9 mouse cellular contexts compared by ENCODE assay signal in genomic region chr11:82032678-82033344, GRCm38 (mm10). TPM values are rescaled to one million over a fixed set of nuclear protein-coding genes. Genes with fewer than 3 reads are reported as not detected.
DNase-seq lines count a peak whose midpoint lies in the region; ATAC-seq lines count a peak whose summit lies in the region.
"Had no signal": no experiment of that assay in that cellular context is flagged by ENCODE, and none has a peak within 500 bp of the region (broad histone marks: within the 10 kb centered on the region; RNA-seq: fewer than 3 reads in every experiment).

No protein-coding gene starts in this region.

- H3K9me3 ChIP-seq in hindbrain, embryonic 15.5 days = no peaks in the 10 kb centered on the region
- H3K9me3 ChIP-seq in liver, embryonic 13.5 days (replicated peaks) = no peaks in the 10 kb centered on the region
- no peaks in the 10 kb centered on the region for H3K9me3 ChIP-seq in stomach, embryonic 15.5 days

- no peaks in the 10 kb centered on the region for H3K36me3 ChIP-seq in hindbrain, embryonic 15.5 days
- no peaks in the 10 kb centered on the region for H3K36me3 ChIP-seq in liver, embryonic 13.5 days
- no peaks in the 10 kb centered on the region for H3K36me3 ChIP-seq in stomach, embryonic 15.5 days

- DNase-seq in retina, postnatal 1 day = peak; percentile 11
- DNase-seq in retina, embryonic 14.5 days (ENCODE audit: low spot score) = no peak
- DNase-seq in gastrocnemius, adult 8-10 months (ENCODE audit: low spot score in 2 of 2) = peak; percentile 71 to 85
- no peak for DNase-seq in liver, embryonic 13.5 days
- no peak for DNase-seq in thymus, postnatal 0 days (ENCODE audit: low spot score)
- no peak for DNase-seq in B cell, adult 2 months

- 23% methylated on average over 8 of the region's 8 CpGs for WGBS in hindbrain, embryonic 15.5 days
- WGBS in liver, embryonic 13.5 days (ENCODE audit: insufficient replicate concordance) = 45% methylated on average over 8 of the region's 8 CpGs
- WGBS in stomach, embryonic 15.5 days = 28% methylated on average over 8 of the region's 8 CpGs

- peaks cover 15% of the 10 kb centered on the region for H3K4me1 ChIP-seq in hindbrain, embryonic 15.5 days (replicated peaks)
- no peaks in the 10 kb centered on the region for H3K4me1 ChIP-seq in liver, embryonic 13.5 days (replicated peaks)
- H3K4me1 ChIP-seq in stomach, embryonic 15.5 days = peaks cover 3% of the 10 kb centered on the region; the same call in 1 of the 2 replicates

- no peak for ATAC-seq in hindbrain, embryonic 15.5 days (ENCODE audit: low FRiP score, low read depth)
- no peak for ATAC-seq in liver, embryonic 13.5 days (ENCODE audit: low read depth)
- peak; percentile 72; the same call in 1 of the 2 replicates for ATAC-seq in stomach, embryonic 15.5 days (ENCODE audit: insufficient read depth, low FRiP score, low read depth)

- peak overlapping the region; percentile 52 for H3K27ac ChIP-seq in hindbrain, embryonic 15.5 days (replicated peaks)
- H3K27ac ChIP-seq in liver, embryonic 13.5 days = peak overlapping the region; percentile 27
- H3K27ac ChIP-seq in stomach, embryonic 15.5 days = peak overlapping the region; percentile 76

- no peaks in the 10 kb centered on the region for H3K27me3 ChIP-seq in hindbrain, embryonic 15.5 days
- H3K27me3 ChIP-seq in liver, embryonic 13.5 days = no peaks in the 10 kb centered on the region
- no peaks in the 10 kb centered on the region for H3K27me3 ChIP-seq in stomach, embryonic 15.5 days (replicated peaks)

- no peak overlapping the region for H3K9ac ChIP-seq in hindbrain, embryonic 15.5 days
- H3K9ac ChIP-seq in liver, embryonic 13.5 days = no peak overlapping the region
- no peak overlapping the region for H3K9ac ChIP-seq in stomach, embryonic 15.5 days

- no peak overlapping the region for H3K4me3 ChIP-seq in hindbrain, embryonic 15.5 days
- H3K4me3 ChIP-seq in liver, embryonic 13.5 days (replicated peaks) = no peak overlapping the region
- no peak overlapping the region for H3K4me3 ChIP-seq in stomach, embryonic 15.5 days (replicated peaks)

- no peak overlapping the region for H3K4me2 ChIP-seq in hindbrain, embryonic 15.5 days
- no peak overlapping the region for H3K4me2 ChIP-seq in liver, embryonic 13.5 days
- no peak overlapping the region for H3K4me2 ChIP-seq in stomach, embryonic 15.5 days

RNA-seq across cellular contexts. Expression of gene Ccl2, which starts 2.6 kb away (rescaled TPM):
- total RNA-seq in gastrocnemius, adult 8-10 months (2022) = under 1 TPM in 2 of 4 experiments, not detected in 2; 0.74 to 0.94 TPM
- polyA plus RNA-seq in hindbrain, embryonic 15.5 days (2015; fragmentation: Nextera tagmentation; extraction: Ambion mirVana) = 0.73 and 1.4 TPM in 2 replicates
- 1.9 and 2.0 TPM in 2 replicates for polyA plus RNA-seq in liver, embryonic 13.5 days (2015; fragmentation: Nextera tagmentation; extraction: Ambion mirVana)
- polyA plus RNA-seq in stomach, embryonic 15.5 days (2015; fragmentation: Nextera tagmentation; extraction: Ambion mirVana) = 5.8 and 7.6 TPM in 2 replicates
- polyA plus RNA-seq in thymus, postnatal 0 days (2015; fragmentation: Nextera tagmentation; extraction: Ambion mirVana) = 7.0 and 9.1 TPM in 2 replicates
- total RNA-seq: left cerebral cortex, postnatal 10 days had no signal

RNA-seq across cellular contexts. Expression of gene Gm17268, which starts 5.6 kb away (rescaled TPM):
- total RNA-seq in gastrocnemius, adult 8-10 months (2022) = not detected
- not detected in 2 replicates for polyA plus RNA-seq in hindbrain, embryonic 15.5 days (2015; fragmentation: Nextera tagmentation; extraction: Ambion mirVana)
- not detected in 2 replicates for polyA plus RNA-seq in liver, embryonic 13.5 days (2015; fragmentation: Nextera tagmentation; extraction: Ambion mirVana)
- not detected in 2 replicates for polyA plus RNA-seq in stomach, embryonic 15.5 days (2015; fragmentation: Nextera tagmentation; extraction: Ambion mirVana)
- polyA plus RNA-seq in thymus, postnatal 0 days (2015; fragmentation: Nextera tagmentation; extraction: Ambion mirVana) = not detected in 2 replicates
- total RNA-seq: left cerebral cortex, postnatal 10 days had no signal

RNA-seq across cellular contexts. Expression of gene Ccl7, which starts 12.7 kb away (rescaled TPM):
- under 1 TPM in 1 of 4 experiments, not detected in 3; 0.56 TPM for total RNA-seq in gastrocnemius, adult 8-10 months (2022)
- 0.78 and 1.4 TPM in 2 replicates for polyA plus RNA-seq in hindbrain, embryonic 15.5 days (2015; fragmentation: Nextera tagmentation; extraction: Ambion mirVana)
- polyA plus RNA-seq in liver, embryonic 13.5 days (2015; fragmentation: Nextera tagmentation; extraction: Ambion mirVana) = 0.67 and 0.94 TPM in 2 replicates
- polyA plus RNA-seq in stomach, embryonic 15.5 days (2015; fragmentation: Nextera tagmentation; extraction: Ambion mirVana) = 2.0 and 2.4 TPM in 2 replicates
- 5.9 and 6.6 TPM in 2 replicates for polyA plus RNA-seq in thymus, postnatal 0 days (2015; fragmentation: Nextera tagmentation; extraction: Ambion mirVana)
- total RNA-seq: left cerebral cortex, postnatal 10 days had no signal

RNA-seq across cellular contexts. Expression of gene Ccl11, which starts 24.8 kb away (rescaled TPM):
- 10 to 100 TPM; 13.0 to 23.4 (median 18.2) TPM for total RNA-seq in gastrocnemius, adult 8-10 months (2022)
- 0.27 and 0.54 TPM in 2 replicates for polyA plus RNA-seq in hindbrain, embryonic 15.5 days (2015; fragmentation: Nextera tagmentation; extraction: Ambion mirVana)
- polyA plus RNA-seq in liver, embryonic 13.5 days (2015; fragmentation: Nextera tagmentation; extraction: Ambion mirVana) = 0.09 and 0.14 TPM in 2 replicates
- 97.3 and 101 TPM in 2 replicates for polyA plus RNA-seq in stomach, embryonic 15.5 days (2015; fragmentation: Nextera tagmentation; extraction: Ambion mirVana)
- polyA plus RNA-seq in thymus, postnatal 0 days (2015; fragmentation: Nextera tagmentation; extraction: Ambion mirVana) = 12.5 and 13.0 TPM in 2 replicates

Comparison
In these comparisons a context has a peak if more than half of its experiments do, and no peak if none do; other contexts are left out.
1. DNase-seq: peak in retina, postnatal 1 day (single experiment) and gastrocnemius, adult 8-10 months (2 of 2); none in retina, embryonic 14.5 days (single experiment), liver, embryonic 13.5 days (single experiment), thymus, postnatal 0 days (single experiment) and B cell, adult 2 months (0 of 2).
2. Peak in every context shown above with its lines, with median percentiles within 50 percentile points of each other: H3K27ac ChIP-seq.